In the genomic region with DNA sequence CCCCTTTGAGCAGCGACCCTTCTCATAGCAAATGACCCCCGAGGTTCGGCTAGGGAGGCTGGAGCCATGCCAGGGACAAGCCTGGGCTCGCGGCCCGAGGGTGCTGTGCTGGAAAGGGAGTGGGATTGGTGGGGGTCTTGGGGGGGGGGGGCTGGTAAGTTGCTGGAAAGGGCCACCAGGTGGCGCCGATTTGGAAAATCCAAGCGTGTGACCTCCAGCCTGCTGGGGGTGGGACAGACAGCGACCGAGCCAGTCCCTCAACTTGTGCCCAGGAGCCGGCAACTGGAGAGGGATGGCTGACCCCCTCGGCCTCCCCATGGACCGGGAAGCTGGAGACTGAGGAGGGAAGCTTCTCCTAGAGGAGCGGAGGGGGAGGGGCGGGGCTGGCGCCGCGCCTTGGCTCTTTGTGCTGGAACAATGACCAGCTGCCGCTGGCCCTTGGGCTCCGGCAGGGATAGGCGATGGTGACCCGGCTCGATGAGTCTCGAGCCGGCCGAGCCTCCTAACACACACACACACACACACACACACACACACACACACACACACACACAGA, we compare ENCODE assay signal across 1 mouse cellular context.
TF ChIP-seq lines count a peak whose summit lies in the region.

No protein-coding gene starts in this region.

TF ChIP-seq in MEL, 35 proteins besides CTCF, POLR2A, EP300 and RAD21 (continued from another document):
- TF ChIP-seq USF1 (IDR thresholded peaks at IDR 0.05; ENCODE audit: low read depth, low read length) (no peak), ELF1 (IDR thresholded peaks at IDR 0.05; ENCODE audit: low read depth, low read length) (no peak), POLR2AphosphoS5 (IDR thresholded peaks at IDR 0.05; ENCODE audit: borderline replicate concordance, low read depth, low read length) (no peak), CHD2 (IDR thresholded peaks at IDR 0.05; ENCODE audit: low read length) (no peak), HCFC1 (IDR thresholded peaks at IDR 0.05; ENCODE audit: low read depth, low read length) (0 out of 2 replicates have a peak, but pooled peaks have one; percentile 16), CHD1 (IDR thresholded peaks at IDR 0.05; ENCODE audit: low read depth, low read length) (no peak), KAT2A (conservative IDR thresholded peaks at IDR 0.05; ENCODE audit: low read depth, low read length) (no peak; the same call in 1 of the 2 replicates), NRF1 (IDR thresholded peaks at IDR 0.05; ENCODE audit: insufficient read depth, low read depth, low read length, poor library complexity, severe bottlenecking) (no peak), POLR2AphosphoS2 (IDR thresholded peaks at IDR 0.05; ENCODE audit: low read length) (no peak), MXI1 (IDR thresholded peaks at IDR 0.05; ENCODE audit: low read depth, low read length) (no peak; the same call in 1 of the 2 replicates), ZMIZ1 (IDR thresholded peaks at IDR 0.05; ENCODE audit: low read depth, low read length) (no peak), GABPA (IDR thresholded peaks at IDR 0.05; ENCODE audit: low read depth, low read length) (no peak), JUND (IDR thresholded peaks at IDR 0.05; ENCODE audit: low read depth, low read length) (no peak), MYC (IDR thresholded peaks at IDR 0.05; ENCODE audit: low read depth, low read length) (no peak), TAL1 (IDR thresholded peaks at IDR 0.05; ENCODE audit: low read length) (no peak), MYB (IDR thresholded peaks at IDR 0.05; ENCODE audit: low read depth, low read length) (no peak)
